Mouse (Mus musculus): ENCODE results near the gene Ap1s1.
A peak's percentile ranks its signal among the peaks of the same experiment; 100 is the strongest.

Ap1s1 gene

DNA sequence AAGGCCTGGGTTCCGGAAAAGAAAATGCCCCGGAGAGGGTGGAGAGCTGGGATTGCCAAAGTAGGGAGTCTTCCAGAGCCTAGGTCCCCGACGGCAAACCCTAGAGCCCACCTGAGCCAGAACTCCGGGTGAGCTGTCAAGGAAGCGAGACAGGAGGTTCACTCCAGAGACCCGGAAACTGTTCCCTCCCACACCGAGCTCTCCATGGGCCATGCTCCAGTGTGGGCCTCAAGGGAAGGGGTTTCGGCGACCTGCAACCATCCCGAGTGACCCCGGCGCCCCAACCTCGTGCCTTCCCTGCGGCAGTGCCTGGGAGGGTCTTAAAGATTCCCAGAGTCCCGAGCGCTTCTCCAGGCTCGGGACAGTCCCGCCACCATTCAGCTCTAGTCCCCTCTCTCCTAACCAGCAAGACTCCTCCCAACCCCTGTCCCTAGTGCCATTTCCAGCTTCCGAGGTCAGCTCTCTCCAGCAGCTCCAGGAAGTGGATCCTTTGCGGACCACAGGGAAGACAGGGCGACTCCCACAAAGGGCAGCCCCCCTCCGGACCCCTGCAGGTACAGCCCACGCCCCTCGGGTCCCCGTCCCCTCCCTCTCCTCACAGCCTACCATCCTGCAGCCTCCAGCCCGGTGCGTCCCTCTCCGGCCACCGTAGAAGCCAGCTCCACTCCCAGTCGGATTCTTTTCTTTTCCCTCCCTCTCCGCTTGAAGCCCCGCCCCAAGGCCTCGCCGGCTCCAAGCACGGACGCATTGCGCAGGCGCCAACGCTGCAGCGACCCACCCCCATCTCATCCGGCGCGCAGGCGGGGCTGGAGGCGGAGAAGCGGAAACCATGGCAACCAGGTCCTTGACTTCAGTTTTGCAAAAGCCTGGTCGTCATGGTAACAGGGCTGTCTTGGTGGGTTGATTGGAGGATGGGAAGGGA is at the start of gene Ap1s1:
Gene Ap1s1 (minus strand): TSS at position 734 of the 922 bp plus-strand sequence.
- DNase-seq (ENCODE audit: low spot score in 2 of 2) = peak; percentile 91 to 92

- no peak for DNase-seq (ENCODE audit: low spot score in 2 of 2)
These were observed 49.2 kb upstream of the Ap1s1 start for GRCm38 (mm10) chr5:137095135-137095534.

GRCm38 (mm10) chr5:137093720-137094119 is 47.8 kb upstream of the Ap1s1 start:
- no peak for DNase-seq (ENCODE audit: low spot score in 2 of 2)

GRCm38 (mm10) chr5:137091560-137091959 is 45.6 kb upstream of the Ap1s1 start:
- DNase-seq (ENCODE audit: low spot score in 2 of 2) = no peak

GRCm38 (mm10) chr5:137090870-137091269 is 44.9 kb upstream of the Ap1s1 start:
- DNase-seq (ENCODE audit: low spot score in 2 of 2) = no peak

DNA sequence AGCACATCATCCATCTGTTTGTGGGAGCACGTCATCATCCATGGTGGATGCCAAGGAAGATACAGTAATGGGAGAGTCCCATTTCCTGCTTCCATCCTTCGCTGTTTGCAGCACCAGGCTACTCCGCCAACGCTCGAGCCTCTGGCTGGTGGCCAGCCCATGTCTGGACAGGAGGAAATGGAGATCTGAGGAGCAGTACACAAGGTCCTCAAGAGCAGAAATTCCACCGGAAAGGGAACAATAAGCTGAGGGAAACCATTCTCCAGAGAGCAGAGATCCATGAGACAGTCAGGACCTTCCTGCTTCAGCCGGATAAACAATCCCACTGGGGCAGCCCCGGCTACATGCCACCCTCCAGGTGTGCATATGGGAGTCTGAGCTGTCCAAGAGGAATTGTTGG is 41.5 kb upstream of the Ap1s1 start:
- DNase-seq (ENCODE audit: low spot score in 2 of 2) = no peak

DNA sequence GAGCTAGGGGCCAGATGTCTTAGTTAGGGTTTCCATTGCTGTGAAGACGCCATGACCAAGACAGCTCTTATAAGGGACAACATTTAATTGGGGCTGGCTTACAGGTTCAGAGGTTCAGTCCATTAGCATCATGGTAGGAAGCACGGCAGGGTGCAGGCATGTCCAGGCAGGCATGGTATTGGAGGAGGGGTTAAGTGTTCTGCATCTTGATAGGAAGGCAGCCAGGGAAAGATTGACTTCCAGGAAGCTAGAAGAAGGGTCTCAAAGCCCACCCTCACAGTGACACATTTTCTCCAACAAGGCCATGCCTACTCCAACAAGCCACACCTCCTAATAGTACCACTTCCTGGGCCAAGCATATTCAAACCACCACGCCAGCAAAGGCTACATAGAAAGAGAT is 39.8 kb upstream of the Ap1s1 start:
- no peak for DNase-seq (ENCODE audit: low spot score in 2 of 2)

DNA sequence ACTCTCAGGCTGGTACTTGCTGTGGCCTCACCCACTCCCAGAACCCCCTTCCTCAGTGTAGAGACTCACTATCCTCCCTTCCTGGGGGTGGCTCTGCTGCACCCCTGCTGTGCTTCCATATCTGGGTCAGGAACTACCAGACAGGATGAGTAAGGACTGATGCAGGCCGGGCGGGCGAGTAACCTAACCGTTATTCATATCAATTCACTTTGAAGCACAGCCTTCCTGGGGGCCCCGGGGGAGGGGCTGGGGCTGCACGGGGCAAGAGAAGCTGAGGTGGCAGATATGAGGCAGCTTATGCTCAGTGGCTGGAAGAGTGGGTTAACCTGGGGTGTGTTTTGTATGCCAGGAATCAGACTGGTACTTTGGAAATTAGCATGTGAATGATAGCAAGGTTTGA is 39.1 kb upstream of the Ap1s1 start:
- no peak for DNase-seq (ENCODE audit: low spot score in 2 of 2)

GRCm38 (mm10) chr5:137083051-137083450 is 37.1 kb upstream of the Ap1s1 start:
- no peak for DNase-seq (ENCODE audit: low spot score in 2 of 2)

- DNase-seq (ENCODE audit: low spot score in 2 of 2) = peak in 1 of 2 experiments; percentile 3
These were observed 33.9 kb upstream of the Ap1s1 start for GRCm38 (mm10) chr5:137079849-137080248.

GRCm38 (mm10) chr5:137078616-137079015 is 32.7 kb upstream of the Ap1s1 start:
- no peak for DNase-seq (ENCODE audit: low spot score in 2 of 2)

DNA sequence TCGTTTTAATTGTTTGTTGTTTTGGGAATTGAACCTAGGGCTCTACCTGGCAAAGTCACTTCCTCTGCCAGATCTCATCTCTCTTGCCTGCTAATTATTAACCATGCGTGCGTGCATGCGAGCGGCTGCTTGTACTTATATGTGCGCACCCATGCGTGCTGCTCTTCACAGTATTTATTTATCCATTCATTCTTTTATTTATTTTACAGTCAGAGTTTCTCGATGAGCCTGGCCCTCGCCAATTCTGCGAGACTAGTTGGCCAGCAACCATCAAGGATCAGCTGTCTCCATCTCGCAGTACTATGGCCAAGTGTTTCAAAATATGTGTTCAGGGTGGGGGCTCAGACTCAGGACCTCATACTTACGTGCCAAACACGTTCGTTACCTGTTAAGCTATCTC is 32.1 kb upstream of the Ap1s1 start:
- DNase-seq (ENCODE audit: low spot score in 2 of 2) = no peak

DNA sequence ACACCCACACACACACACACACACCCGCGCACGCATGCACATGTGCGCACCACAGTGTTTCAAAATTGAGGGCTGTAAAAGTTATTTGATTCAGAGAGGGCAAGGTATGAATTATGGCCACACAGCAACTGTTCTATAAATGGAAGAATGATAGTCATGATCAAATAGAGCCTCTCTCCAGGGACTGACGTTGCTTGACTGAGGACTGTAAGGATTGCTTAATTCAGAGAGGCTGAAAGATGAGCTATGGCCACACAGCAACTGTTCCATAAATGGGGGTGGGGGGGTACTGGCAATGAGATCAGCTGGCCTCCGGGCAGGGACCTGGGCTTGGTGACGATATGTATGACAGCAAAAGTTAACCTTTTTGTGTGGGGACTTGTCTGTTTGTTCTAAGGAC is 31.3 kb upstream of the Ap1s1 start:
- DNase-seq (ENCODE audit: low spot score in 2 of 2) = no peak

GRCm38 (mm10) chr5:137076191-137076930 is 30.4 kb upstream of the Ap1s1 start:
- DNase-seq (ENCODE audit: low spot score in 2 of 2) = peak; percentile 61 to 65

DNA sequence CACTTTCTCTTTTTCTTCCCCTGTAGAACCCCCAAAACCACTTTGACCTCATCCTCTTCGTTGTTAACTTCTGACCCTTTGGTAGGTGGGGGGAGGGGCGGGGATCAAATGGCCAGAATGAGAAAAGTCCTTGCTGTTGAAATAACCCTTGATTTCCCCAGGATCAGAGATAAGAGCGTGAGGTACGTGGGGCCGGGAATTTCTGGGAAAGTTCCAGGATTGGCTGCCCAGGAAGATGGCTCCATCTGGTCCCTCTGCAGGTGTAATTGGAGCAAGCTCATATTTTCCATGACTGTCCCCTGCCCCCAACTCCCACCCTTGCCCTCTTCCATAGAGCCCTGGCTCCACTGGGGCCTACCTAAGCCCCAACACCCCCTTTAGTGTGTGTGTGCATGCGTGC is 29.8 kb upstream of the Ap1s1 start:
- DNase-seq (ENCODE audit: low spot score in 2 of 2) = no peak

DNA sequence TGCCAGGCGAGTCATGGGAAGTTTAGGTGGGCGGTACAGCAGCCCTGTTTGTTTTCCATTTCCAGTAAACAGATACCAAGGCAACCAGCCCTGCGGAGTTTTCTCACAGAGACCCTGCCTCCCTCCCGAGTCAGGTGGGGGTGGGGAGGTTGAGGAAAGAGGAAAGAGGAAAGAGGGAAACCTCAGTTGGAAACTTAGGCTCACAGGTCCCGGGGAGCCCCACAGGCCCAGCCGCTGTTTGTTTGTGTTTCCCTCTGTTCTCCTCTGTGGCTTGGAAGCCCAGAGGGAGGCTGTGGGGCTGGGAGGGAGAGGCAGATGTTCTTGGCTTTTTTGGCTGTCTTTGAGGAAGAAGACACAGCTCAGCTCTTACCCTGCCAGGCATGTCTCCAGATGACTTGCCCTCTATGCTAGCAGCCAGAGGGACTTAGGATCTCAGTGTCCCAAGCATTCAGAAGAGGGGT is 28.3 kb upstream of the Ap1s1 start:
- no peak for DNase-seq (ENCODE audit: low spot score in 2 of 2)

DNA sequence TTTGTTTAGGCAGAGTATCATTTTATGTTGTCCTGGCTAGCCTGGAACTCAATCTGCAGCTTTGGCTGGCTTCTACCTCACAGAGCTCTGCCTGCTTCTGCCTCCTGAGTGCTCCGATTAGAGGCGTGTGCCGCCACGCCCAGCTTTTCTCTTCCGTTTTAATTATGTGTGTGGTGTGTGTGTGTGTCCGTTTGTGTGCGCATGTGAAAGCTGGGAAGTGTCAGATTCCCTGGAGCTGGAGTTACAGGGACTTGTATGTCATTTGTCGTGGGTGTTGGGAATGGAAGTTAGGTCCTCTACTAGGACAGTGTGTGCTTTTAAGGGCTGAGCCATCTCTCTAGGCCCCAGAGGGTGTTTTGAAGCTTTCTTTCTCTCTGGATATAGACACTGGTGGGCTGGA is 27.2 kb upstream of the Ap1s1 start:
- no peak for DNase-seq (ENCODE audit: low spot score in 2 of 2)

DNA sequence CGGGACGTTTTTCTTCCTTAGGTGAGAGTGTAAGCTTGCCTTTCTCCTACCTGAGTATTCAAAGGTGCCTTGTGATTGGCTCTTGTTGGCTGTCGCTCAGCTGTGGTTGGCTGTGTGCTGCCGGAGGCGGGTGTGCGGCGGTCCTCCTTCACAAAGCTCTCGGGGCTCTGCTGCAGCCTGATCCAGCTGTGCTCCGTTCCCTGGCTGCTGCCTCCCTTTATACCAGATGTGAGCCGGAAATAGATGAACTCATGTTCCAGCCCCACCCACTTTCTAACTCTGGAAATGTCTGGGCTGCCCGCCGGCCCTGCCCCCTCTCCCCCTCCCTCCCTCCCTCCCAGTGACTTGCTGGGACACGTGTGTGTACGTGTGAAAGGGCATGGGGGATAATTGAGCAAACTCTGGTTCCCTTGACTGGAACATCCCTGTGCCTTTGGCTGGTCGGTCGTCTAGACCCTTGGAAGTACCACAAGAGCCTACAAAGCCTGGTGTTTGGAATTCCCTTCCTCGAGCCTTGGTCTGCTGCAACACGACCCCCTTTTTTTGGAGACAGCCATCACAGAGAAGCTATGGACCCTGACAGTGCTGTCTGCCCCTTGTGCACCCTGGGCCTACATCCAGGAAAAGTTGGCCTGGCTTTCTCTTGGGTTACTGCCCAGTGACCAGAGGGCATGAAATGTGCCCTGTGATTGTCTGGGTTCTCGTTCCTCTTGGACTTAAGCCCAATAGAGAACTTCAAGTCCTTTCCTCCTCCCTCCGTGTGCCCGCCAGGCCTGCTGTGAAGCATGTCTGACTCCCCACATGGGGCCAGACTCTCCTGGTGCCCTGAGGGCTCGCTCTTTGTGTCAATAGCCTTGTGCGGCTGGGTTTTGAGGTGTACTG is 26.4 kb upstream of the Ap1s1 start, which contains the start of gene Serpine1:
Gene Serpine1 (minus strand): TSS at position 190 of the 882 bp plus-strand sequence.
- peak; percentile 32 to 37 for DNase-seq (ENCODE audit: low spot score in 2 of 2)

GRCm38 (mm10) chr5:137070881-137071605 is 25.1 kb upstream of the Ap1s1 start:
- no peak for DNase-seq (ENCODE audit: low spot score in 2 of 2)

- no peak for DNase-seq (ENCODE audit: low spot score in 2 of 2)
These were observed 22.8 kb upstream of the Ap1s1 start for GRCm38 (mm10) chr5:137068711-137069110.

GRCm38 (mm10) chr5:137065923-137066322 is 20.0 kb upstream of the Ap1s1 start:
- DNase-seq (ENCODE audit: low spot score in 2 of 2) = no peak
